Mouse (Mus musculus) hindlimb bud, embryonic 11.5 days (tissue): ENCODE measurements around the gene Rdx.

ENCODE experiments used
- DNase-seq: peaks from one replicate; pipeline ENCODE4 v3.0.0-alpha.2; 2012; ENCODE audit warnings: low read depth, low spot score; ENCODE audit errors: extremely low spot score

Rdx gene

DNA sequence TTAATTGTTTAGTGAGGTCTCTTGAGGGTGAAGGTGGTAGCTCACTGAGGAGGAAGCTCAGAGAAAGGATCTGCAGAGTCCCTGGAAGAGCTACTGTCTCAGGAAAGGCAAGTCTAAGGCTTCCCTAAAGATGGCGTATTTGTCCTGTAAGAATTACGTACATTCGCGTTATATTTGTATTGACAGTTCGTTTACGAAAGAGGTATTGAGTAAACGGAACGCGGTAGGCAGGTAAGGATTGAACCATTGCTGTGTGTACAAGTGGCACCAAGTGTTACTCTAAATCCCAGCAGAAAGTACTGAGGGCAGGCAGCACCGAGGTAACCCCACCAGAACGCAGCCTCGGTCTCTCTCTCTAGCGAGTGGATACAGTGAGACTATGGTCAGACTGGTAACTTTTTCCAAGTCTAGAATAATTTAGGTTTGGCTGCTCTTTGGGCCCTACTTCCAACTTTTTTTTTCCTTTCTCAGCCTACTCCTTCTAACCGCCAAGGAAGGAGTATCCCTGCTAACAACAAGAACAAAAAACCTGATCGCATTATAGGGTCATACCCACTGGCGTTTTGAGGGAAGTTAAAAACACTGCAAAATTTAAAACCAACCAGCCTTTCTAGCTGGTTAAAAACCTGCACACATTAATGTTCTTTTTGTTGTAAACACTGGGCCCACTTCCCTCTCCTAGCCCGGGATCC, at the start of gene Rdx:
Gene Rdx (plus strand): TSS at position 45 of the 692 bp plus-strand sequence.
- peak; percentile 44 for DNase-seq

GRCm38 (mm10) chr9:52003501-52003900, 43.5 kb upstream of the Rdx start:
- no peak for DNase-seq

DNA sequence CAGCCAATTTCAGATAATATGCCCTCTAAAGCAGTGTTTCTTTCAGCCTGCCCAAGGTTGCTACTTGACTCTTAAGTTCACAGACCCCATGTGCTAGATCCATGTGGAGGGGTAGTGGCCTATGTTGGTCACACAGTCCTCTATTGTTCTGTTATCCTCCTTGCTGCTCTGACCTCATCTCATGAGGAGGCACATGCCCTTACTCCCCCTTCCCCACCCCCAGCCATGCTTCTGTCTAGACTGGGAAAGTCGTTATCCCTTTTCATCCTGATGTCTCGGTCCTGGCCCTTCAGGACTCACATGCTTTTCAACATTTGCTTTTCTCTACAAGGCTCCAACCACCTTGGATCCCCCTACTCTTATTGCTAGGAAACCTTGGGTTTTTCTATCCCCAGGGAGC, 39.6 kb upstream of the Rdx start:
- no peak for DNase-seq

DNA sequence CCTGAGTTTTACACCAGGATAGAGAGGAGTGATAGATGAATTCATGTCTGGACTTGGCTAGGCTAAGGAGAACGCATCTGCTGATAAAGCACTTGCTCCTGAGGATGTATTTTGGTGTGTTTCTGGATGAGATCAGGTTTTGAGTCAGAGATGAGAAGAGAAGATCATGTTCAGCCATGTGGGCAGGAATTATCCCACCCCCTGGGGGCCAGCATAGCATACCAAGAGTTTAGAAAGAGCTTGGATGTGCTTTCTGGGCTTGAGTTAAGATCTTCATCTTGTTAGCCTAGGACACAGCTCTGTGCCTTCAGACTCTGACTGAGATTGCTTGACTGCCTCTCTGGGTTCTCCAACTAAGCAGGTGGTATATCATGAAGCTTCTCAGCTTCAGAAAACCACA, 38.5 kb upstream of the Rdx start:
- DNase-seq, result no peak

- DNase-seq, result no peak
Observed at GRCm38 (mm10) chr9:52012311-52012710, 34.7 kb upstream of the Rdx start.

GRCm38 (mm10) chr9:52012781-52013436, 34.1 kb upstream of the Rdx start:
- DNase-seq, result no peak

- DNase-seq, result no peak
Observed at GRCm38 (mm10) chr9:52013900-52014455, 33.0 kb upstream of the Rdx start.

- no peak for DNase-seq
Observed at GRCm38 (mm10) chr9:52017091-52017490, 29.9 kb upstream of the Rdx start.

DNA sequence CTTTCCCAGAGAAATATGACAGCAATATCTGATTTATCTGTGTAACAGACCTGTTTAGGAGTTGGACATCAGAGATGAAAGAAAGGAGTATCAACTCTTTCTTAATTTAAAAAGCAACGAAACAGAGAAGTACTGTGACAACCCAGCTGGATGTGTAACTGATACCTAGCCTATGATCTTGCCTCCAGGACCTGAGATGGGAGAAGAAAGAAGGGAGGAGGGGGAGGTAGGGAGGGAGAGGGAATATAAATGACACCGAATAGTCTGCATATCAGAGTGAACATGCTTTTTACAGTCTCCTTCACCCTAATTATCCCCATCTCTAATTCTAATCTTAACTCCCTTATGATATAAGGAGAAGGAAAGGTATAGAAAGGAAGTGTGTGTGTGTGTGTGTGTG, 29.1 kb upstream of the Rdx start:
- no peak for DNase-seq

DNA sequence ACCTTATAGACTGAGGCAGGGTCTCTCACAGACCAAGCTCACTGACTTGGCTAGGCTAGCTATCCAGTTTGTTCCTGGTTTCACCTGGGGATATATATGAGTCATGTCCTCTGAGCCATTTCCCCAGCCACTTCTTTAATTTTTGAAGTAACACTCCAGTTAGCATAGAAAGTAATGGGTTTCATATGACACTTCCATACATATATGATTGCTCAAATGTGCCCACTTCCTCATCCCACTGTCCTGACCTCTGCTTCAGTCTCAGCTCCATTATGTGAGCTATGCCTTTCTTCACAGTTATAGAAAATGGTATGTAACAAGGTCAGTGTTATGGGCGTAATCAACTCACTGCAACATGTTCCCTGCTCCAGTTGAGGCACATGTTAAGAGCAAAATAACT, 28.5 kb upstream of the Rdx start:
- DNase-seq, result no peak

DNA sequence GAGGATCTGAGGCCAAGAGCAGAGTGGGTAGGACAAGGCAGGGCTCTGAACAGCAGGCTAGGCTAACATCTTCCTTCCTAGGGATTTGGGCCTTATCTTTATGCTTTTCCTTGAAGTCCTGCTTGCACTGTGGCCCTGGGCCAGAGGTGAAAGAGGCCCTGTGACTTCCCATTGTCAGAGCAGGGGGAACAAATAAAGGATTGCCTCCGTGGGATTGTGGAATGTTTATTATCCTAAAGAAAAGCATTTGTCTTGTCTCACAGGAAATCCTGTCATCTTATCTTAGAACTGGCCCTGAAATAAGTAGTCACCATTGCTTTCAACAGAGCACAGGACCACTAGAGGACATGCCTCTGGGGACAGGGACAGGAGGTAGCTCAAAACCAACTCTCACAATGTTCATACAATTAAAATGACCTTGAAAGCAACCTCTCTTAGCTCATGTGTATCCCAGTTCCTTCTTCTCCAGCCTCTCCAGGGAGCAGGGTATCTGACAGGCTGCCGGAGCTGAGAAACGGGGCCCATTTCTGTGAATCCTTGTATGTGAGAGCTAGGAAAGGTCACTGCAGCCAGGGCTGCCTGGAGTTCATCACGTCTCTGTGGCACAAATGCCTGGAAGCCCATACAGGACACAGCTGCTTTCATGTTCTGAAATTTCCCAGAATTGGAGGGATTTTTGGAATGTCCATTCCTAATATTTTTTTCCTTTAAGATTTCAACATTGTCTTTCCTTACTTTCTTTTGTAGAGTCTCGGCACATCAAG, 19.5 kb upstream of the Rdx start:
- DNase-seq, result no peak

- no peak for DNase-seq
Observed at GRCm38 (mm10) chr9:52028521-52029405, 18.2 kb upstream of the Rdx start.

DNA sequence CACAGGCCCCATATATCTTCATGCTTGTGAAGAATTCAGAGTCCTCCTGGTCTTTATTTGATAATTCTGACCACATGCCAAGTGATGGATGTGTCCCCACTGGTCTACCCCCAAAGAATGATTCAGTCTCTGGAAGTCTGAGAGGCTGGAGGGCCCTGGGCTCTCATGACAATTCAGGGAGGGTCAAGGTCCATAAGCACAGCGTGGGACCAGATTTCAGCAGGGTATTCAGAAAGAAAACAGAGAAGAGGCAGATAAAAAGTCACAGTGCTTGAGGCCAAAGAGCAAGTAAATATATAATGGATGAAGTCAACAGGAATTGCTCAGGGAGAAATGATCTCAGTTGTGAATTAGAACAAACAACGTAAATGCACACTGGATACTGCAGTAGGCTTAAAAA, 15.5 kb upstream of the Rdx start:
- no peak for DNase-seq

DNA sequence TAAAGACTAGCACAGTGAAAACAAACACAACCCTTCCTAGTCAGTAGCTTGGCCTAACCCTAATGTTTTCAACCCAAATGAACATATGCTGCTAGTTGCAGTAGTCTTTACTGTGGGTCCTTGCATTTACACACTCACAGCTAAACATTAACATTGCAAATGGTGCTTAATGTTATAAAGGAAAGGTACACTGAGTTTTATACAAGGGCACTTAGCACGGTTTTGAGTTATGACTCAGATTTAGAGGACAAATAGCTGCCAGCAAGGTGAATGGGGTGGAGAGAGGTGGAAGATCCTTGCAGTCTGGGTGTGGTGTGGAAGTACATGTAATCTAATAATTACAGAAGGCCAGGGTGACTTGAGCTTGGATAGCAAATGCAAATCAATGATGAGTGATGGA, 9.5 kb upstream of the Rdx start:
- DNase-seq, result no peak

DNA sequence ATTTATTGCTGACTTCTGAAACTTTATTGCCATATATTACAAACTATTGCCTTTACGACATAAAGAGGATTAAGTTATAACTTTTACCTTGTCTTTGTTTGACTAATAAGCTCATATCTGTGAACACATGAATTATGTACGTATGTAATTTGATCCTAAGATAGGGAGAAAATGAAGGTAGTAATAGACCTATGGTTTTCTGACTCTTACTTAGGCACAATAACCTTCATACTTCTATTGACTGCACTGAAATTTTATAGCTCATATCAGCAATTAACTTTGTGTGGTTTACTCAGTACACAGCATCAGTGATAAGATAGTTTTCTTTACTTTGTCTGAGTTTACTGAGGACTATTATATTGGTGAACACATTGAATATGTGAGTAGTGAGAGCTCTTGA, 5.3 kb upstream of the Rdx start:
- no peak for DNase-seq

DNA sequence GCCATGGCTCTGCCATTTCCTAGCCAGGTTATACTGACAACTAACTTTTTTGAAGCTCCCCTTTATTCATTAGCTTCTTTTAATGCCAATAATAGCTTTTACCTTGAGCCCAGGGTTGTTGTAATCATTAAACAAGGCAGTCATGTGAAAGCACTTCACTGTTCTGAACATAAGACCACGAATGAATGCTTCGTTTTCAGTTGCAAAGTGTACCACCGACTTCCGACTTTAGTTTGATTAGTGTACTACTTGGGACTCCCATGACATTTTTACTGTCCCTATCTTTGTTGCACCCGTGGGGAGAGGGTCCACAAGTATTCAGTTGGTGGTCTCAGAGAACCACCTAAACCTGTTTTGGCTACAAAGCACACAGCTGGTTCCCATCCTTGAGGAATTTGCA, 287 bp upstream of the Rdx start:
- no peak for DNase-seq

DNA sequence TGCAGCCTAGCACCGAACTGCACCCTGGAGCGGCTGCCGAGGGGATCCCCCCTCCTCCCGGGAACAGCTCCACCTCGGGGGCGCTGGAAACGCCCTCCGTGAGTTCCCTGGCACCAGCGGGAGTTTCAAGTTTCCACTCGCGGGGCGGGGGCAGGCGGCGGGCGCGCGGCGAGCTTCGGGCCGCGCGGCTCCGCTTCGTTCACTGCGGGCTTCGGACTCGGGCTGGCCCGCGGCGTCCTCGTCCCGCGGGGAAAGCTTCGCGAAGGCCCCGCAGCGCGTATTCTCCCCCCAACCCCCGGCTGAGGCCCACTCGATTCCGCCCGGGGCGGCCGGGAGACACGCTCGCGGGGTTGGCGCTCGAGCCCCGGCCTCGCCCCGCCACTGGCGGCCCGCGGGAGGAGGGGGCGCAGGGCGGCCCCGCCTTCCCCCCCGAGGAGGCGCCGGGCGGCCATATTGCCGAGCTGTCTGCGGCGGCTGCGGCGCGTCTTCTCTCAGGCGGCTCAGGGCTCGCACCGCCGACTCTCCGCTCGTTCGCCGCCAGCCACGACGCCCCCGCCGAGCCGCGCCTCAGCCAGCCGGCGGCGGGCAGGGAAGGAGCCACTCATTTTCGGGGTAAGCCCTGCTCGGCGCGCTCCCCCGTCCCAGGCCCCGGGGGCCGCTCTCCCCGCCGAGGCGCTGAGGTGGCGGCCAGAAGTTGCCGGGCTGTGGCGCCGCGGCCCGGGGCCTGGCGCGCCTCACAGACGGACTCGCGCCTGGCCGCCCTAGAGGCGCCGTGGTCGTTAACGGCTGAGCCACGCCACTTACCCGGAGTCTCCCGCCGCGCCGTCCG, 1.1 kb downstream of the Rdx start:
- peak; percentile 28 for DNase-seq

DNA sequence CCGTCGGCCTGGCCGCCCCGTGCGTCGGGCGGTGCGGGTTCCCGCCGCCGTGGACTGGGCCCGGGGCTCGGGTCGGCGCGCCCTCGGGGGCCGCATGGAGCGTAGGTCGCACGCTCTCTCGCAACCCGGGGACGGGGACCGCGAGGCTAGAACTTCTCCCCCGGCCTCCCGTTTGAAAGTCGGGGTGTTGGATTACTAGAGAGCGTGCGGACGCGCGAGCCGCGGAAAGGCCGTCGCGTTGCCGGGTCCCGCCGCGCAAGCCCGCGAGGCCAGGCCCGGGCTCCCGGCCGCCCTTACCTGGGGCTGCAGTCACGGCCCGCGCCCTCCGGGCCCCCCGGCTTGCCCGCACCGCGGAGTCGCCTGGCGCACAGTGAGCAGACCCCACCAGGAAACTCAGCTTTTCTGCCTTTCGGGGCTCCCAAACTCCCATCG, 1.7 kb downstream of the Rdx start:
- DNase-seq, result no peak

GRCm38 (mm10) chr9:52049605-52050004, 2.6 kb downstream of the Rdx start:
- DNase-seq, result no peak

DNA sequence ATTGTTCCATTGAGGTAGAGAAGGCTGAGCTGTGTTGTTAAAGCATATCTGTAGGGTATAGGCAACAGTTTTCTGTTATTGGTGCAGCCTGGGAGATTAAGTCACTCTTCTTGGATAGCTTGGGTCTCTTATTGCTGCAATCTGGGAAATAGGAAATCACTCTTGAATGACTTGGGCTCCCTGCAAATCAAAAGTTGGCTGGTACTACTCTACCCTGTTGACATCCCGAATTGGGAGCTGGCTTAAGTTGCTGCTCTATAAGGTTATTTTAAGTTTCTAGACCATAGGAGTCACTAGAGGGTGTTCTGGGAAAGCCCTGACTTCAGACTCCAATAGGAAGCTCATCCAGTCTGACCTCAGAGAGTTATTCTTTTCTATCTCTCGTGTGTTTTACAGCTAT, 3.4 kb downstream of the Rdx start:
- no peak for DNase-seq
